Mouse (Mus musculus): ENCODE results near the gene Plekhg6.

DNA sequence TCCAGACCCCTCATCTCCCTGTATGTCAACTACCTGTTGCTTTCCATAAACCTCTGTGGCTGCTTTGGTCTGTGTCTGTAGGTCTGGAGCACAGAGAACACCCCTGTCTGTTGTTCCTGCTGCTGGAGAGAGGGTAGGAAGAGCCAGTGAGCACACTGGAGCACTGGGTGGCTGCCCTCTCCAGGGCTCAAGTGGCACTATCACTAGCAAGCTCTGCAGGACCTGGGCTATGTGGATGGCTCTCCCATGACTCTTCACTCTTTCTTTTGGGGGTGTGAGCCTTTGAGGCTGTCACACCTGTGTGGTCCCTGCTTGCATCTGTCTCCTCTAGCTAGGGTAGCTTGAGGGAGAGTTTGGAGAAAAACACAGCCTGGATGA, 60.7 kb downstream of the Plekhg6 start:
- TF ChIP-seq ZC3H11A (IDR thresholded peaks at IDR 0.05; ENCODE audit: borderline replicate concordance, low read depth, low read length): no peak
- TF ChIP-seq CHD2 (IDR thresholded peaks at IDR 0.05; ENCODE audit: low read depth, low read length): no peak
- no peak for TF ChIP-seq MAFK (IDR thresholded peaks at IDR 0.05; ENCODE audit: insufficient read depth, low read depth, low read length)

All from ES-E14 (cell line).